Mouse (Mus musculus): Measurements from ENCODE around the gene C2cd5.

DNA sequence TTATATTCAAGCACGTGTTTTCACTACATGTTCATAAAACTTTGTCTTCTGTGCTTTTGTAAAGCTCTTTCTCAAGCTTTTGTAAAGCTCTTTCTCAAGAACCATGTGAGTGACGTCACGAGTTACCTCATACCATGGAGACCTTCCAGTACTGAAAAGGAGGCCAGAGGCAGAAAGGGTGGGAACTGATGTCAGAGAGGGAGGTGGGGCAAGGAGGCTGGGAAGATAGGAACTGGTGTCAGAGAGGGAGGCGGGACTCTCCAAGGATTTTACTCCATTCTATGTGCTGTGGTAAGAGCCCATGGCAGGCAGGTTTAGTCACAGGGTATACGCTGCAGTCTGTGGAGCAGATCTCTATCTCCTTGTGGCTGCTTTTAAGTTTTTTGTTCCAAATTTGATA lies 104.4 kb downstream of the C2cd5 start:
- no peak for TF ChIP-seq CTCF (IDR thresholded peaks at IDR 0.05; ENCODE audit: extremely low read depth, insufficient read depth, insufficient read length, insufficient replicate concordance)
- no peak for TF ChIP-seq POLR2A (IDR thresholded peaks at IDR 0.05; ENCODE audit: low read depth, low read length)

Data from spleen, adult 2 months (tissue).